Mouse (Mus musculus): ENCODE measurements at regions not wholly inside any gene's neighbourhood (a gene's known extent, or its start where the extent isn't known, plus 50 kb on each side); places are given as distances from the start of the nearest gene placed in this dataset.

DNA sequence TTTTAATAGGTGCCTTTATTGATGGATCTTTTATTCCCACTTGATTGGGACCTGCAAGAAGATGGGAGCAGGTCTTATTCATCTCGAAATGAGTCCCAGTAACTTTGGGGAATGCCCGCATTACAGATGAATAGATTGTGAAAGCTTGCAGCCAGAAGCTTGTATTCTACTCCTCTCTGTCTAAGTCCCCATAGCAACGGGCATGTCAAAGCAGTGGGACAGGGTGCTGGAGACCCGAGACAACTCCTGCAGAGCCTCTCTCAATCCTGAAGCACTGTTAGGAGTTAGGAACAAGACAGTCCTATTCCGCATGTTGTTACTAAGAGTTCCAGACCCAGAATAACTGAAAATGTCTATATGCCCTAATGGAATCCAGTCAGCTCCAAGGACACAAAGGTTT, 233.1 kb downstream of the Ube2cbp start:
- DNase-seq: no peak

GRCm38 (mm10) chr9:86232174-86232573, 232.6 kb downstream of the Ube2cbp start:
- no peak for DNase-seq

GRCm38 (mm10) chr9:86233775-86234174, 231.0 kb downstream of the Ube2cbp start:
- no peak for DNase-seq

DNA sequence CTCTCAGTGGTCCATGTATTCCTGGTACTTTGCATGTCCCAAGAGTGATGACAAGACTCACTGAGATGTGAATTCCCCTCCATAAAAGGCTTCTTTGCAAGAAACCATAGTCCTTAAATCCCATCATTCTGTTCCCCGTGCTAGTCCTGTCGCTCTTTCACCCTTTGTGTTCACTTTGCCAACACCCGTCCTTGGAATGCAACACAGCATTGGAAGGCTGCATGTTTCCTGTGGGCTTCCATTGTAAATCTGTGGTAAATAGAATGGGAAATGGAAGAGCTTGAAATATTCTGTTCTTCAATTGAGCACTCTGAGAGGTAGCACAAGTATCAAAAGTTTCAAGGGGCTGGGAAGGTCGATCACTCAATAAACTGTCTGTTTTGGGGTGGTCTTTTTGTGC, 226.1 kb downstream of the Ube2cbp start:
- no peak for DNase-seq

GRCm38 (mm10) chr9:86240287-86240686, 224.5 kb downstream of the Ube2cbp start:
- no peak for DNase-seq

- no peak for DNase-seq
These were observed 223.9 kb downstream of the Ube2cbp start for GRCm38 (mm10) chr9:86240896-86241295.

- no peak for DNase-seq
These were observed 214.6 kb downstream of the Ube2cbp start for GRCm38 (mm10) chr9:86250197-86250596.

DNA sequence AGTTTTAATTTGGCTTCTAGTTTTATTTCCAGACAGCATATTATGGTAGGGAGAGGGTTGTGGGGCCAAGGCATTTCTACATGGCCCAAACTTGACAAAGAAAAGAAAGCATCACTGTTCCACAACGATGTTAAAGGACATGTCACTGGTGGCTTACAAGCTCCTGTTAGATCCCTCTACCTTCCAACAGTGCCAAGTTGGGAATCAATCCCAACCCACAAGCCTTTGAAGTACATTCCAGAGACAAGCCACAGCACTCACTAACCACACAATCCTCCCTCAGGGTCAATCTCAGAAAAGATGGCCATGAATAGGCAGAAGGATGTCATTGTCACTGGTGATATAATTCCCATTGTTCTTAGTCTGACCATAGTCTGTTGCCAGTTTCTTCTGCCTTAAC, 213.4 kb downstream of the Ube2cbp start:
- no peak for DNase-seq

Data from cerebellum, adult 8-10 months (tissue).